Mouse (Mus musculus) MEL (cell line): ENCODE data around the gene Vps35.

Experiments
- CHD1 ChIP-seq: IDR thresholded peaks from 2 replicates; pipeline ENCODE4 v1.6.1; 2012; ENCODE audit warnings: low read depth, mild to moderate bottlenecking, inconsistent platforms, low read length, improper control_type of control experiment
- CTCF ChIP-seq, 3 experiments: IDR thresholded peaks in 2 of 3; conservative IDR thresholded peaks in 1 of 3; 2 replicates each; pipeline ENCODE4 v1.5.1; 2011 to 2012; ENCODE audit warnings: low read length in 3 of 3, low read depth in 2 of 3, mild to moderate bottlenecking in 2 of 3, improper control_type of control experiment in 1 of 3, inconsistent platforms in 1 of 3, mixed read lengths in 1 of 3, moderate library complexity in 1 of 3; ENCODE audit not compliant: control insufficient read depth in 1 of 3, insufficient read depth in 1 of 3, poor library complexity in 1 of 3, severe bottlenecking in 1 of 3
- EP300 ChIP-seq, 2 experiments: IDR thresholded peaks; 2 replicates each; pipeline ENCODE4 v1.6.1; 2011; ENCODE audit warnings: improper control_type of control experiment in 2 of 2, low read length in 2 of 2, low read depth in 1 of 2, mild to moderate bottlenecking in 1 of 2
- GABPA ChIP-seq: IDR thresholded peaks from 2 replicates; pipeline ENCODE4 v1.6.1; 2012; ENCODE audit warnings: low read depth, mild to moderate bottlenecking, inconsistent platforms, low read length, improper control_type of control experiment, moderate library complexity
- HCFC1 ChIP-seq: IDR thresholded peaks from 2 replicates; pipeline ENCODE4 v1.6.1; 2012; ENCODE audit warnings: low read depth, mild to moderate bottlenecking, inconsistent platforms, low read length, improper control_type of control experiment, moderate library complexity
- NELFE ChIP-seq: IDR thresholded peaks from 2 replicates; pipeline ENCODE4 v1.6.1; 2011; ENCODE audit warnings: low read depth, low read length, improper control_type of control experiment
- NRF1 ChIP-seq: IDR thresholded peaks from 2 replicates; pipeline ENCODE4 v1.6.1; 2014; ENCODE audit warnings: low read depth, mild to moderate bottlenecking, inconsistent platforms, low read length, improper control_type of control experiment, moderate library complexity; ENCODE audit not compliant: poor library complexity, insufficient read depth, severe bottlenecking
- POLR2A ChIP-seq, 2 experiments: IDR thresholded peaks; 2 replicates each; pipeline ENCODE4 v1.6.1; 2011 to 2012; ENCODE audit warnings: low read length in 2 of 2, mild to moderate bottlenecking in 2 of 2, control low read depth in 1 of 2, improper control_type of control experiment in 1 of 2, low read depth in 1 of 2, moderate library complexity in 1 of 2; ENCODE audit not compliant: control insufficient read depth in 1 of 2, insufficient read depth in 1 of 2, poor library complexity in 1 of 2
- ZC3H11A ChIP-seq: IDR thresholded peaks from 2 replicates; pipeline ENCODE4 v1.6.1; 2012; ENCODE audit warnings: low read depth, mild to moderate bottlenecking, inconsistent platforms, low read length, improper control_type of control experiment
- ZKSCAN1 ChIP-seq: IDR thresholded peaks from 2 replicates; pipeline ENCODE4 v1.6.1; 2012; ENCODE audit warnings: low read depth, mild to moderate bottlenecking, inconsistent platforms, low read length, improper control_type of control experiment, moderate library complexity
- ZNF384 ChIP-seq: IDR thresholded peaks from 2 replicates; pipeline ENCODE4 v1.6.1; 2012; ENCODE audit warnings: low read depth, mild to moderate bottlenecking, inconsistent platforms, low read length, improper control_type of control experiment

DNA sequence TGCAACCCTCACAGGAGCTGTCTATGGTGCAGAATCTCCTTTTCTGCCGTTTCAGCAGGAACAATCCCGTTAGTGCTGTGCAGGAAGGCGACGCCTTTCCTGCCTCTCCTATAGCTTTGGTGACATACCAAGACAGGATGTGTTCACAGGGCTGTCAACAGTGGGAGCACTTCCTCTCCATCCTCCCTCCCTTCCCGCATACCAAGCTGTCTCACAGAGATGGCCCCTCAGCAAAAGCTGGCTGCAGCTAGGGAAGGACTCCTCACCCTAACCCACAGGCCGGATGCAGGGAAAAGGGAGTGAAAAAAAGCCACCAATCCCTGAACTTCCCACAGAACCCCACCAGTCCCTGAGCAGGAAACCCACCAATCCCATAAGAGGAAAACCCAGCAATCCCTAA lies 78.6 kb downstream of the Vps35 start:
- TF ChIP-seq POLR2A (IDR thresholded peaks at IDR 0.05; ENCODE audit: control insufficient read depth in 1 of 2, insufficient read depth in 1 of 2, low read depth in 1 of 2, low read length in 2 of 2, poor library complexity in 1 of 2) (no peak), ZNF384 (no peak), NELFE (no peak), HCFC1 (no peak), CHD1 (no peak), ZC3H11A (no peak), GABPA (no peak), ZKSCAN1 (no peak), NRF1 (no peak), EP300 (IDR thresholded peaks at IDR 0.05; ENCODE audit: low read depth in 1 of 2, low read length in 2 of 2) (no peak), CTCF (IDR thresholded peaks at IDR 0.05 in 2 of 3, conservative IDR thresholded peaks at IDR 0.05 in 1 of 3; ENCODE audit: control insufficient read depth in 1 of 3, insufficient read depth in 1 of 3, low read depth in 2 of 3, low read length in 3 of 3, poor library complexity in 1 of 3, severe bottlenecking in 1 of 3) (no peak)
